Comparison of ENCODE assay signal across 20 mouse cellular contexts in the genomic region with DNA sequence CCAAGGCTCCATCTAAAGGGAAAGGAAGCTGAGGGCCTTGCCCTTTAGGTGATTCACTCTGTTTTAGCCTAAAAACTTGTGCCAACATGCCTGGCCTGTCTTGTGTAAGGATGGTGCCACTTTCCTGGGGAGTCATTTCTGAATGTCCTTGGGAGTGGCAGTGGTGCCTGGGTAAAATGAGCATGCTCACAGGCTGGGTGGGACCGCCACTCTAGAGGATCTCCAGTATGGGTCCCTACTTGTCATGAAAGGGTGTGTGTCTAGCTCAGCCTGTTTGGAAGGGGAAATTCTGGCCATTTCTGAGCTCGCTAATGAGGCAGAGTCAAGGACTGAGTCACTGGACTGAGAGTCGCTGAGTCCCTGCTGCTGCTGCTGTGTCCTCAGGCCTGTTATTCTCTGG. TPM values are rescaled to one million over a fixed set of nuclear protein-coding genes. Genes with fewer than 3 reads are reported as not detected.
DNase-seq lines count a peak whose midpoint lies in the region; ATAC-seq and TF ChIP-seq lines count a peak whose summit lies in the region.
"Had no signal": no experiment of that assay in that cellular context is flagged by ENCODE, and none has a peak within 500 bp of the region (broad histone marks: within the 10 kb centered on the region; RNA-seq: fewer than 3 reads in every experiment).

No protein-coding gene starts in this region.

- peaks cover 34% of the 10 kb centered on the region for H3K4me1 ChIP-seq in forebrain, embryonic 10.5 days
- no peaks in the 10 kb centered on the region for H3K4me1 ChIP-seq in forebrain, embryonic 13.5 days
- peaks cover 34% of the 10 kb centered on the region for H3K4me1 ChIP-seq in intestine, embryonic 16.5 days (ENCODE audit: control insufficient read depth, insufficient read depth, low read length)
- peaks cover 10% of the 10 kb centered on the region for H3K4me1 ChIP-seq in stomach, postnatal 0 days (replicated peaks; ENCODE audit: control insufficient read depth, insufficient read depth)

- WGBS in forebrain, embryonic 10.5 days: 78% methylated on average over 3 of the region's 3 CpGs
- WGBS in forebrain, embryonic 13.5 days: 74% methylated on average over 3 of the region's 3 CpGs
- WGBS in intestine, embryonic 16.5 days: 74% methylated on average over 3 of the region's 3 CpGs
- WGBS in stomach, postnatal 0 days: 48% methylated on average over 3 of the region's 3 CpGs

- TF ChIP-seq EP300 in stomach, postnatal 0 days (optimal IDR thresholded peaks at IDR 0.05): peak; percentile 73

- H3K9me3 ChIP-seq in forebrain, embryonic 10.5 days: no peaks in the 10 kb centered on the region
- no peaks in the 10 kb centered on the region for H3K9me3 ChIP-seq in forebrain, embryonic 13.5 days (replicated peaks)
- H3K9me3 ChIP-seq in intestine, embryonic 16.5 days (ENCODE audit: control insufficient read depth, low read length): no peaks in the 10 kb centered on the region
- H3K9me3 ChIP-seq in stomach, postnatal 0 days (ENCODE audit: control insufficient read depth, low read length): no peaks in the 10 kb centered on the region
- H3K9me3 ChIP-seq: liver, embryonic 15.5 days; neural tube, embryonic 13.5 days had no signal

- no peak for TF ChIP-seq CTCF in stomach, postnatal 0 days (IDR thresholded peaks at IDR 0.05; ENCODE audit: low read depth)

- H3K4me2 ChIP-seq in forebrain, embryonic 13.5 days: no peak overlapping the region
- H3K4me2 ChIP-seq in intestine, embryonic 16.5 days (ENCODE audit: low read depth, low read length): no peak overlapping the region
- no peak overlapping the region for H3K4me2 ChIP-seq in stomach, postnatal 0 days (replicated peaks; ENCODE audit: low read depth)
- H3K4me2 ChIP-seq: liver, embryonic 15.5 days; neural tube, embryonic 13.5 days had no signal

- H3K27me3 ChIP-seq in forebrain, embryonic 10.5 days (ENCODE audit: poor library complexity, severe bottlenecking): peaks cover 12% of the 10 kb centered on the region
- peaks cover 6% of the 10 kb centered on the region for H3K27me3 ChIP-seq in forebrain, embryonic 13.5 days
- H3K27me3 ChIP-seq in intestine, embryonic 16.5 days (replicated peaks; ENCODE audit: control insufficient read depth, insufficient read depth, low read length): no peaks in the 10 kb centered on the region
- H3K27me3 ChIP-seq in stomach, postnatal 0 days (ENCODE audit: control insufficient read depth, insufficient read depth, low read length): no peaks in the 10 kb centered on the region

- no peak for ATAC-seq in forebrain, embryonic 13.5 days
- ATAC-seq in intestine, embryonic 16.5 days: no peak
- ATAC-seq in stomach, postnatal 0 days (ENCODE audit: low FRiP score, low TSS enrichment): peak; percentile 53
- ATAC-seq: inflammation-experienced regulatory T-cells, adult 6 months; midbrain, embryonic 16.5 days had no signal

- no peak overlapping the region for H3K4me3 ChIP-seq in forebrain, embryonic 10.5 days
- H3K4me3 ChIP-seq in forebrain, embryonic 13.5 days: no peak overlapping the region
- H3K4me3 ChIP-seq in intestine, embryonic 16.5 days (ENCODE audit: low read length): no peak overlapping the region
- H3K4me3 ChIP-seq in stomach, postnatal 0 days (ENCODE audit: low read depth, low read length): no peak overlapping the region
- H3K4me3 ChIP-seq: liver, embryonic 15.5 days; neural tube, embryonic 13.5 days had no signal

- no peaks in the 10 kb centered on the region for H3K36me3 ChIP-seq in forebrain, embryonic 10.5 days (replicated peaks)
- no peaks in the 10 kb centered on the region for H3K36me3 ChIP-seq in forebrain, embryonic 13.5 days (ENCODE audit: poor library complexity, severe bottlenecking)
- no peaks in the 10 kb centered on the region for H3K36me3 ChIP-seq in intestine, embryonic 16.5 days (ENCODE audit: control insufficient read depth, insufficient read depth, low read length)
- H3K36me3 ChIP-seq in stomach, postnatal 0 days (ENCODE audit: control insufficient read depth, insufficient read depth, low read length): no peaks in the 10 kb centered on the region
- H3K36me3 ChIP-seq: liver, embryonic 15.5 days; neural tube, embryonic 13.5 days had no signal

- no peak for DNase-seq in forebrain, embryonic 10.5 days (ENCODE audit: extremely low spot score, low spot score)
- DNase-seq in urinary bladder, adult 18-20 months (ENCODE audit: low spot score in 2 of 2): peak; percentile 41 to 71
- no peak for DNase-seq in urinary bladder, postnatal 25 days (ENCODE audit: low spot score)
- DNase-seq in stomach, postnatal 0 days (ENCODE audit: low spot score): no peak
- DNase-seq in layer of hippocampus, postnatal 10 days (ENCODE audit: low spot score in 2 of 2): no peak
- no peak for DNase-seq in frontal cortex, adult 2 months (ENCODE audit: extremely low spot score in 1 of 2, low spot score in 1 of 2)
- DNase-seq: B cell, adult 2 months; cerebellum, adult 18-20 months; kidney, postnatal 10 days; layer of hippocampus, postnatal 36 days; left cerebral cortex, postnatal 4 days; lung, postnatal 4 days; thymus, adult 18-20 months had no signal

- H3K9ac ChIP-seq in forebrain, embryonic 13.5 days: no peak overlapping the region
- H3K9ac ChIP-seq in intestine, embryonic 16.5 days (ENCODE audit: low read depth, low read length): no peak overlapping the region
- no peak overlapping the region for H3K9ac ChIP-seq in stomach, postnatal 0 days (ENCODE audit: low read length)
- H3K9ac ChIP-seq: liver, embryonic 15.5 days; neural tube, embryonic 13.5 days had no signal

- peak overlapping the region; percentile 27; the same call in 1 of the 2 replicates for H3K27ac ChIP-seq in forebrain, embryonic 10.5 days
- no peak overlapping the region for H3K27ac ChIP-seq in forebrain, embryonic 13.5 days
- H3K27ac ChIP-seq in intestine, embryonic 16.5 days (ENCODE audit: low read length): peak overlapping the region; percentile 50; the same call in 1 of the 2 replicates
- peak overlapping the region; percentile 93 for H3K27ac ChIP-seq in stomach, postnatal 0 days (replicated peaks)
- H3K27ac ChIP-seq: neural tube, embryonic 13.5 days had no signal

RNA-seq across cellular contexts. Expression of a gene that starts 7.3 kb away (rescaled TPM):
- 0.70 and 1.1 TPM in 2 replicates for polyA plus RNA-seq in forebrain, embryonic 10.5 days (2016; fragmentation: Nextera tagmentation; extraction: Ambion mirVana)
- 2.5 TPM in 2 replicates for polyA plus RNA-seq in forebrain, embryonic 13.5 days (2015; fragmentation: Nextera tagmentation; extraction: Ambion mirVana)
- 1.3 and 2.0 TPM in 2 replicates for polyA plus RNA-seq in intestine, embryonic 16.5 days (2015; fragmentation: Nextera tagmentation; extraction: Ambion mirVana)
- 5.6 and 6.4 TPM in 2 replicates for polyA plus RNA-seq in stomach, postnatal 0 days (2015; fragmentation: Nextera tagmentation; extraction: Ambion mirVana)
- total RNA-seq in layer of hippocampus, postnatal 10 days (2021): 1 to 10 TPM; 3.9 to 4.3 TPM
- polyA plus RNA-seq in frontal cortex, adult 2 months (2012; rRNA removed): 3.6 and 3.9 TPM in 2 replicates
- polyA plus RNA-seq: inflammation-experienced regulatory T-cells, adult 6 months had no signal

RNA-seq across cellular contexts. Expression of a gene that starts 17.3 kb away (rescaled TPM):
- polyA plus RNA-seq in forebrain, embryonic 10.5 days (2016; fragmentation: Nextera tagmentation; extraction: Ambion mirVana): 14.2 and 14.6 TPM in 2 replicates
- polyA plus RNA-seq in forebrain, embryonic 13.5 days (2015; fragmentation: Nextera tagmentation; extraction: Ambion mirVana): 20.5 and 21.3 TPM in 2 replicates
- 8.3 and 10.0 TPM in 2 replicates for polyA plus RNA-seq in intestine, embryonic 16.5 days (2015; fragmentation: Nextera tagmentation; extraction: Ambion mirVana)
- polyA plus RNA-seq in stomach, postnatal 0 days (2015; fragmentation: Nextera tagmentation; extraction: Ambion mirVana): 2.8 and 4.0 TPM in 2 replicates
- total RNA-seq in layer of hippocampus, postnatal 10 days (2021): 10 to 100 TPM; 68.2 to 76.1 TPM
- 70.8 and 70.9 TPM in 2 replicates for polyA plus RNA-seq in frontal cortex, adult 2 months (2012; rRNA removed)

RNA-seq across cellular contexts. Expression of a gene that starts 18.1 kb away (rescaled TPM):
- 0.25 and 0.36 TPM in 2 replicates for polyA plus RNA-seq in forebrain, embryonic 10.5 days (2016; fragmentation: Nextera tagmentation; extraction: Ambion mirVana)
- not detected in 2 replicates for polyA plus RNA-seq in forebrain, embryonic 13.5 days (2015; fragmentation: Nextera tagmentation; extraction: Ambion mirVana)
- polyA plus RNA-seq in intestine, embryonic 16.5 days (2015; fragmentation: Nextera tagmentation; extraction: Ambion mirVana): 0.97 and 1.5 TPM in 2 replicates
- 0.68 and 0.98 TPM in 2 replicates for polyA plus RNA-seq in stomach, postnatal 0 days (2015; fragmentation: Nextera tagmentation; extraction: Ambion mirVana)
- not detected for total RNA-seq in layer of hippocampus, postnatal 10 days (2021)
- 0.60 and 0.80 TPM in 2 replicates for polyA plus RNA-seq in frontal cortex, adult 2 months (2012; rRNA removed)
- total RNA-seq: layer of hippocampus, postnatal 36 days had no signal
- polyA plus RNA-seq: neural tube, embryonic 13.5 days had no signal

RNA-seq across cellular contexts. Expression of a gene that starts 26.4 kb away (rescaled TPM):
- polyA plus RNA-seq in forebrain, embryonic 10.5 days (2016; fragmentation: Nextera tagmentation; extraction: Ambion mirVana): 0.07 TPM in 1 of 2 replicates, not detected in the other
- polyA plus RNA-seq in forebrain, embryonic 13.5 days (2015; fragmentation: Nextera tagmentation; extraction: Ambion mirVana): 0.21 and 0.30 TPM in 2 replicates
- 0.06 and 0.13 TPM in 2 replicates for polyA plus RNA-seq in intestine, embryonic 16.5 days (2015; fragmentation: Nextera tagmentation; extraction: Ambion mirVana)
- 0.11 and 0.21 TPM in 2 replicates for polyA plus RNA-seq in stomach, postnatal 0 days (2015; fragmentation: Nextera tagmentation; extraction: Ambion mirVana)
- 1 to 10 TPM in 1 of 2 experiments, under 1 TPM in 1; 0.62 to 1.4 TPM for total RNA-seq in layer of hippocampus, postnatal 10 days (2021)
- polyA plus RNA-seq in frontal cortex, adult 2 months (2012; rRNA removed): 0.04 TPM in 1 of 2 replicates, not detected in the other
- polyA plus RNA-seq: heart, postnatal 0 days; inflammation-experienced regulatory T-cells, adult 6 months; liver, embryonic 15.5 days had no signal

RNA-seq across cellular contexts. Expression of a gene that starts 46.7 kb away (rescaled TPM):
- polyA plus RNA-seq in forebrain, embryonic 10.5 days (2016; fragmentation: Nextera tagmentation; extraction: Ambion mirVana): 2.7 and 3.1 TPM in 2 replicates
- 6.5 and 9.9 TPM in 2 replicates for polyA plus RNA-seq in forebrain, embryonic 13.5 days (2015; fragmentation: Nextera tagmentation; extraction: Ambion mirVana)
- polyA plus RNA-seq in intestine, embryonic 16.5 days (2015; fragmentation: Nextera tagmentation; extraction: Ambion mirVana): 0.39 and 0.50 TPM in 2 replicates
- polyA plus RNA-seq in stomach, postnatal 0 days (2015; fragmentation: Nextera tagmentation; extraction: Ambion mirVana): 0.69 and 1.1 TPM in 2 replicates
- total RNA-seq in layer of hippocampus, postnatal 10 days (2021): 100 to 1,000 TPM; 173 to 185 TPM
- polyA plus RNA-seq in frontal cortex, adult 2 months (2012; rRNA removed): 341 and 351 TPM in 2 replicates
- polyA plus RNA-seq: inflammation-experienced regulatory T-cells, adult 6 months had no signal

Comparison
In these comparisons a context has a peak if more than half of its experiments do, and no peak if none do; other contexts are left out.
1. DNase-seq: peak in urinary bladder, adult 18-20 months (2 of 2); none in forebrain, embryonic 10.5 days (single experiment), urinary bladder, postnatal 25 days (single experiment), stomach, postnatal 0 days (single experiment), layer of hippocampus, postnatal 10 days (0 of 2) and frontal cortex, adult 2 months (0 of 2).